Mouse (Mus musculus): Measurements from ENCODE around the gene Rad51c.
"Not testable (repeated sequence)": the region's sequence is repeated elsewhere in the genome, so short reads cannot be mapped to it uniquely, and the experiment has no call there.

- not testable (repeated sequence) for TF ChIP-seq CTCF (IDR thresholded peaks at IDR 0.05; ENCODE audit: low read depth, low read length); GATA1 (IDR thresholded peaks at IDR 0.05; ENCODE audit: borderline replicate concordance, low read length); TAL1 (conservative IDR thresholded peaks at IDR 0.05; ENCODE audit: low read depth, low read length); GATA2 (IDR thresholded peaks at IDR 0.05; ENCODE audit: borderline replicate concordance, low read depth, low read length)
Observed at GRCm38 (mm10) chr11:87435107-87435506, 30.4 kb upstream of the Rad51c start.
